Mouse (Mus musculus) neutrophil, adult 5-6 weeks (primary cell): Measurements from ENCODE around the gene Chpf. TPM values are rescaled to one million over a fixed set of nuclear protein-coding genes. Genes with fewer than 3 reads are reported as not detected.

ENCODE experiments used
- ATAC-seq: fragments of 151-379, 151-347 bp; 2 replicates; pipeline ENCODE4 v1.8.0; 2017; ENCODE audit warnings: mild to moderate bottlenecking, moderate TSS enrichment; ENCODE audit not compliant: insufficient number of reproducible peaks, poor library complexity, low FRiP score, severe bottlenecking; ENCODE audit errors: extremely low read depth
- total RNA-seq: library from RNA; stranded (forward); fragments of 200-1000 nt; gene quantifications from 2 replicates; pipeline ENCODE4 v1.2.3, GENCODE M21; 2017

Chpf gene
- 2.5 and 4.1 TPM in 2 replicates for total RNA-seq

DNA sequence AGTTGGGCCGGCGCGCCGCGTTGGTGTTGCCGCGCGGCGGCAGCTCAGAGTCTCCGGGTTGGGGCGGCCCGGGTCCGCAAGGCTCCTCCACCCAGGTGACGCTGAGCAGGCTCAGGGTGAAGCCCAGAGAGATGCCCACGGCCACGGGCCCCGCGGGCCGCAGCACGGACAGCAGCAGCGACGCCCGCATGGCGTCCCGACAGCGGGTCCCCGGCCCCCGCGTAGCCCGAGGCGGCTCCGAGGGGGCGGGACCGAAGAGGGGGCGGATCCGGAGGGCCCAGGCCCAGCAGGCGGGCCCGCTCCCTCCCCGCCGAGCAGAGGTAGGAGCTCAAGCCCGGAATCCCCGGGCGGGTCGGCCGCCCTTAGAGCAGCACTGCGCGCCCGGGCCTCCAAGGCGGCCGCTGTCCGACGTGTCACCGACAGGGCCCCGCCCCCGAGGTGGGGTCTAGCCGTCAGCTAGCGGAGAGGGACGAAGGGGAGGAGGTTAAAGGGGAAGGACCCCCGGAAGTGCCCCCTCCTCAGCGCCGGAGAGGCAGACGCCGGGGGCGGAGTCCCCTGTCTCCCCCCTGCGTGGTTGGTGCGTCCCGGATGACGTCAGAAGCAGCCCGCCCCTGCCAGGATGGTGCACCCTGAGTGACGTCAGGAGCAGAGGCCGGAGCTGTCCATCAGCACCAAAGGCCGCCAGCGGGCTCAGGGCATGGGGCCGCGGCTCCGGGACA, at the start of gene Chpf, which contains the start of gene Tmem198:
Gene Chpf (minus strand): TSS at position 392 of the 719 bp plus-strand sequence.
Gene Tmem198 (plus strand): TSS at position 617 of the 719 bp plus-strand sequence.
- peak; percentile 69 for ATAC-seq

GRCm38 (mm10) chr1:75524679-75525078, 45.6 kb upstream of the Chpf start:
- ATAC-seq: peak; percentile 78

DNA sequence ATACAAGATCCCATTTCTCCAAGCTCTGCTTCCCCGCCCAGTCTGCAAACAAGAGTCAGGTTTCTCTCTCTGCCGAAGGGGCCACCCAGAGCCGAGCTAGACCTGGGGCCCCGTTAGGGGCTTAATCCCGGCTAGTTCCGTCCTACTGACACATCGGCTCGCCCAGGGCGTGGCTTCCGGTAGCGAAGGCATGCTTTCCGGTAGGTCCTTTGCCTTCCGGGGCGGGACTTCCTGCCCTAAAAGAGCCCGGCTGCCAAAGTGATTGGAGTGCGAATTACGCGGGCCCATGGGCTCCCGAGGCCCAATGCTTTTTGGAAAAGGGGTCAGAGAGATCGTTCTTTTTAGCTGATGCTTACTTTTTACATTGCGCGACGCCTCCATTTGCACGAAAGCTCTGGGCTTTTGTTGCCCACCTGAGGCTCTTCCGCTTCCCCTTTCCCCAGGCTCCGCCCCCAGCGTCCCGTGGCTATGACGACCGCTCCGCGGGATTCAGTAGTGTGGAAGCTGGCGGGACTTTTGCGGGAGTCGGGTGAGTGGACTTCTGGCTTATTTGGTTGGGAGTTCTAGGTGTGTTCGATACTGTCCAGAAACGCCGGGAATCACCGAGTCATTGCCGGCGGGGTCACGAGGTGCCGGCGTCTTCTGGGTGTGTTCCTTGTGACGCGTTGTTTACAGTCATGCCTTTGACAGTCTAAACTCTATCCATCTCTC, 42.4 kb upstream of the Chpf start, which contains the start of gene Stk11ip:
Gene Stk11ip (plus strand): TSS at position 209 of the 711 bp plus-strand sequence.
- ATAC-seq: peak; percentile 80

- no peak for ATAC-seq
These were observed 40.5 kb upstream of the Chpf start for GRCm38 (mm10) chr1:75519576-75519975.

GRCm38 (mm10) chr1:75518427-75518826, 39.3 kb upstream of the Chpf start:
- ATAC-seq: no peak

GRCm38 (mm10) chr1:75517984-75518383, 38.9 kb upstream of the Chpf start:
- no peak for ATAC-seq

- no peak for ATAC-seq
These were observed 37.7 kb upstream of the Chpf start for GRCm38 (mm10) chr1:75516703-75517380.

DNA sequence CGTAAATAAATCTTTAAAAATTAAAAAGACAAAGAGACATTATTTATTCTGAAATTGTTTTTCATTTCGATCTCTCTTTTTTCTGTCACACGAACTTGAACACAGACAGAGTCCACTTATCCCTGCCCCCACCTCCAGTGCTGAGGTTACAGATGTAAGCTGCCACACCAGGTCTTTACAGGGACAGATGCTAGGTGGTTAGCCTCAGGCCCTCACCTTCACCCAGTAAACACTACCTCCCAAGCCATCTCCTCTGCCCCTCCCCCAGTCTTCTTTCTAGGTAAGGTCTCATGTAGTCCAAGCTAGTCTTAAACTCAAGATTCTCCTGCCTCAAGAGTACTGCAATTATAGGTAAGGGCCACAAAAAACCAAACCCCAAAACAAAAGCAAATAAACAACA, 33.4 kb upstream of the Chpf start:
- no peak for ATAC-seq

GRCm38 (mm10) chr1:75511437-75512210, 32.5 kb upstream of the Chpf start:
- ATAC-seq: no peak

DNA sequence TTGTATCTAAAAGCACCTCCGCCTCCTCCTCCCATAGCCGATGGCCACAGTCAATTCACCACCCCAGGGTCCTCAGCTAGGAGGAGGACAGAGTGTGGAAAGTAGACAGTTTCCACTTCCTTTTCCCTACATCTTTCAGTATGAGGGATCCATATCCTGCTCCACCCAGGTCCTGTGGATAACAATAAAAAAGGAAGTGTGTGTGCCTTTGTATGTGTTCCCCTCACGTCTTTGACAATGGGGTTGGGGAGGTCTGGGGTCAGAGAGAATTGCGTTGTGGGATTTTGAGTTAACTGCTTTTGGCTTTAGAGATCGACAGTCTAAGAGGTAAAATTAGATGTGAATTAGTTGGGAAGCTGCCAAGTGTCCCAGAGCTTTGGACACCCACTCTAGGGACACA, 31.0 kb upstream of the Chpf start:
- no peak for ATAC-seq

DNA sequence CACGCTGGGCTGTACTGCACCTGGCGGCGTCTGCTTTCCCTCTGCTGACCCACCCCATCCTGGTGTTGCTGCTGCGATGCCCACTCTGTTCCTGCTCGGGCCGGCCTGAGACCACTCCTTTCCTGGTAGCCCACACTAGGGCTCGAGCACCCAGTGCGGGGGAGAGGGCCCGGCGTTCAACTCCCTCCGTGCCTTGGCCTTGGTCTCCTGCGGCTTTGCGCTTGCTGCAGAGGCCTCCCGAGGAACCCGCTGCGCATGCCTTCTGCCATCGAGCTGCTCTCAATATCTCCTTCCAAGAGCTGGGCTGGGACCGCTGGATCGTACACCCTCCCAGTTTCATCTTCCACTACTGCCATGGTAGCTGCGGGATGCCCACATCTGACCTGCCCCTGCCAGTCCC, 30.5 kb upstream of the Chpf start:
- ATAC-seq: no peak

- ATAC-seq: no peak
These were observed 27.9 kb upstream of the Chpf start, which contains the start of gene Inha for GRCm38 (mm10) chr1:75507006-75507405. Inha (plus strand) TSS chr1:75507077.

- ATAC-seq: no peak
These were observed 27.1 kb upstream of the Chpf start, which contains the start of gene Obsl1 for GRCm38 (mm10) chr1:75505956-75506831. Obsl1 (minus strand) TSS chr1:75506452.

- ATAC-seq: no peak
These were observed 26.2 kb upstream of the Chpf start for GRCm38 (mm10) chr1:75505159-75505955.

GRCm38 (mm10) chr1:75504256-75505045, 25.3 kb upstream of the Chpf start:
- no peak for ATAC-seq

- ATAC-seq: no peak
These were observed 24.5 kb upstream of the Chpf start for GRCm38 (mm10) chr1:75503651-75503980.
